Mouse (Mus musculus): ENCODE data around the gene Cmtm5. TPM values are rescaled to one million over a fixed set of nuclear protein-coding genes. Genes with fewer than 3 reads are reported as not detected.

The Cmtm5 gene
- polyA plus RNA-seq, 1 experiment, result not detected

GRCm38 (mm10) chr14:54930431-54930830 lies 5.6 kb upstream of the Cmtm5 start:
- no peak overlapping the region for H3K4me3 ChIP-seq
- TF ChIP-seq MYOG (IDR thresholded peaks at IDR 0.05; ENCODE audit: control insufficient read depth in 1 of 3, insufficient read depth in 1 of 3, insufficient read length in 2 of 3, low read depth in 2 of 3) (peak in 1 of 3 experiments; percentile 44), USF1 (IDR thresholded peaks at IDR 0.05; ENCODE audit: low read depth) (peak; percentile 29), MAX (IDR thresholded peaks at IDR 0.05; ENCODE audit: low read depth) (no peak)
- H3K4me2 ChIP-seq (ENCODE audit: low read depth), result no peak overlapping the region
- no peak overlapping the region for H3ac ChIP-seq (ENCODE audit: control insufficient read depth, insufficient read length)
- H3K27me3 ChIP-seq (ENCODE audit: control insufficient read depth, insufficient read depth, insufficient read length), result peaks cover 32% of the 10 kb centered on the region
- H3K36me3 ChIP-seq (ENCODE audit: control insufficient read depth, insufficient read depth), result no peaks in the 10 kb centered on the region
- no peaks in the 10 kb centered on the region for H3K79me2 ChIP-seq (ENCODE audit: control insufficient read depth, insufficient read depth)

DNA sequence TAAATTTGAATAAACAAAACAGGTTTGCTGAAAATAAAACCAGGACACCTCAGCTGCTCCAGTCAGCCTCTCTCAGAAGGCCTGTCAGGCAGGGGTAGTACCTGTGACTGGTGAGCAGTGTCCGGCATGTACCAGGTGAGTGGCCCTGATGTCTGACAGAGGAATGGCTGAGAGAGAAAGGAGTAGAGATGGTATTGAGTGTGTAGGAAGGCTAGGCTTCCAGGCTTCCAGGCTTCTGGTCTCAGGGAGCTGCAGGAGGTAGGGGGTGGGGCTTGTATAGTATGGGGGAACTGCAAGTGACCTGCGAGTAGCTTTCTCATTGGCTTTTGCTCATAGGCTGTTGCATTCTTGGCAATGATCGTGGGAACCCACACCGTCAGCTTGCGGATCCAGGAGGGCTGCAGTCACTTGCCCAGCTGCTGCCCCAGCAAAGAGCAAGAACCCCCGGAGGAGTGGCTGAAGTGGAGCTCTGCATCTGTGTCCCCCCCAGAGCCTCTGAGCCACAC lies 3.4 kb upstream of the Cmtm5 start, which contains the start of gene Il25:
TSS of gene Il25 (plus strand) at position 51 of the 506 bp plus-strand sequence.
- no peaks in the 10 kb centered on the region for H3K36me3 ChIP-seq (ENCODE audit: control insufficient read depth, insufficient read depth)
- H3K27me3 ChIP-seq (ENCODE audit: control insufficient read depth, insufficient read depth, insufficient read length), result peaks cover 21% of the 10 kb centered on the region
- H3K4me3 ChIP-seq, result no peak within 1 kb of the TSS
- no peak within 1 kb of the TSS for H3K4me2 ChIP-seq (ENCODE audit: low read depth)
- no peak within 1 kb of the TSS for H3ac ChIP-seq (ENCODE audit: control insufficient read depth, insufficient read length)
- TF ChIP-seq REST (IDR thresholded peaks at IDR 0.05; ENCODE audit: insufficient read depth, insufficient read length) (no peak), MYOG (IDR thresholded peaks at IDR 0.05; ENCODE audit: control insufficient read depth in 1 of 3, insufficient read depth in 1 of 3, insufficient read length in 2 of 3, low read depth in 2 of 3) (peak in 1 of 3 experiments; percentile 9)
- no peaks in the 10 kb centered on the region for H3K79me2 ChIP-seq (ENCODE audit: control insufficient read depth, insufficient read depth)

- H3ac ChIP-seq (ENCODE audit: control insufficient read depth, insufficient read length), result no peak overlapping the region
- H3K4me2 ChIP-seq (ENCODE audit: low read depth), result no peak overlapping the region
- no peaks in the 10 kb centered on the region for H3K36me3 ChIP-seq (ENCODE audit: control insufficient read depth, insufficient read depth)
- H3K27me3 ChIP-seq (ENCODE audit: control insufficient read depth, insufficient read depth, insufficient read length), result peaks cover 21% of the 10 kb centered on the region
- H3K79me2 ChIP-seq (ENCODE audit: control insufficient read depth, insufficient read depth), result no peaks in the 10 kb centered on the region
- TF ChIP-seq SRF (IDR thresholded peaks at IDR 0.05; ENCODE audit: control insufficient read depth, insufficient read length, low read depth) (no peak), TCF12 (IDR thresholded peaks at IDR 0.05; ENCODE audit: insufficient read depth, poor library complexity, severe bottlenecking) (no peak), POLR2AphosphoS2 (IDR thresholded peaks at IDR 0.05; ENCODE audit: insufficient read length, low read depth) (no peak), CEBPB (IDR thresholded peaks at IDR 0.05; ENCODE audit: insufficient read depth, poor library complexity, severe bottlenecking) (no peak), MYOG (IDR thresholded peaks at IDR 0.05; ENCODE audit: control insufficient read depth in 1 of 3, insufficient read depth in 1 of 3, insufficient read length in 2 of 3, low read depth in 2 of 3) (no peak), REST (IDR thresholded peaks at IDR 0.05; ENCODE audit: insufficient read depth, insufficient read length) (no peak), MAX (IDR thresholded peaks at IDR 0.05; ENCODE audit: low read depth) (no peak), E2F4 (IDR thresholded peaks at IDR 0.05; ENCODE audit: insufficient read depth) (no peak), MYOD1 (IDR thresholded peaks at IDR 0.05; ENCODE audit: control insufficient read depth in 1 of 3, insufficient read length in 2 of 3, low read depth in 2 of 3) (no peak), POLR2A (IDR thresholded peaks at IDR 0.05; ENCODE audit: insufficient read length, low read depth) (no peak), TCF3 (IDR thresholded peaks at IDR 0.05; ENCODE audit: insufficient read length, low read depth) (no peak), USF1 (IDR thresholded peaks at IDR 0.05; ENCODE audit: low read depth) (no peak)
- no peak overlapping the region for H3K4me3 ChIP-seq
These were observed 735 bp downstream of the Cmtm5 start for GRCm38 (mm10) chr14:54936831-54937160.

DNA sequence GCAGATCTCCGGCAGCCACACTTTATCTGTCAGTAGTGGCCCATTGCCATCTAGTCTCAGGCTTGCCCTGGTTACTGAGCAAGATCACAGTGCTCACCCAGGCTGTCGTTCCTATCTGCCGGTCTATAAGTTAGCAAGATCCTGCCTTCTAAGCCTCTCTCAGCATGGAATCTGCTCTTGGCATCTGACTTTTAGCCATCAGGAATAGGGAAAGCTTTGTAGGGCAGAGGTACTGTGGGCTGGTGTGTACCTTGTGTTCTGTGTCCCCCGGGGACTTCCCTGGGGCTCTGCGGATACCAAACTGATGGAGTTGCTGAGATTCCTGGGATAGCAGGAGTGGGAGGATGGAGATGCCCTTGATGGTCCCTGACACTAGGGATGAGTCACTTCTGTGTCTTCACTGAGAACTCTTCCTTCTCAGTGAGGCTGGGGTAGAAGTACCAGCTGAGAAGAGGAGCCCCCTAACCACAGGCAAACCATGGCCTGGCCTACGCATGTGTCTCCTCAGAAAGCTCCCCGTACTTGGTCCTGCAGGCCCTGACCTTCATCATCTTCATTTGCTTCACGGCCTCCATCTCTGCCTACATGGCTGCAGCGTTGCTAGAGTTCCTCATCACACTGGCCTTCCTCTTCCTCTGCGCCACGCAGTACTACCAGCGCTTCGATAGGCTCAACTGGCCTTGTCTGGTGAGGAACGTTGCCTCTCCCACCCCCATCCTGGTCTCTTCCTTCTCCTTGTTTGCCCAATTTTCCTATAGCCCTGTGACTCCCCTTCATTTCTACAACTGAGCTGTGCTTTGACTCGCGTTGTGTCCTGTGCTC lies 1.5 kb downstream of the Cmtm5 start:
- TF ChIP-seq MYOD1 (IDR thresholded peaks at IDR 0.05; ENCODE audit: control insufficient read depth in 1 of 3, insufficient read length in 2 of 3, low read depth in 2 of 3), result no peak
- TF ChIP-seq MYOG (IDR thresholded peaks at IDR 0.05; ENCODE audit: control insufficient read depth in 1 of 3, insufficient read depth in 1 of 3, insufficient read length in 2 of 3, low read depth in 2 of 3), result no peak
- Histone ChIP-seq H3K4me2 (ENCODE audit: low read depth) (no peak overlapping the region), H3K27me3 (ENCODE audit: control insufficient read depth, insufficient read depth, insufficient read length) (peaks cover 21% of the 10 kb centered on the region), H3K79me2 (ENCODE audit: control insufficient read depth, insufficient read depth) (no peaks in the 10 kb centered on the region), H3K4me3 (no peak overlapping the region), H3K36me3 (ENCODE audit: control insufficient read depth, insufficient read depth) (no peaks in the 10 kb centered on the region), H3ac (ENCODE audit: control insufficient read depth, insufficient read length) (no peak overlapping the region)

- no peak for TF ChIP-seq CEBPB (IDR thresholded peaks at IDR 0.05; ENCODE audit: insufficient read depth, poor library complexity, severe bottlenecking)
- no peak for TF ChIP-seq MYOG (IDR thresholded peaks at IDR 0.05; ENCODE audit: control insufficient read depth in 1 of 3, insufficient read depth in 1 of 3, insufficient read length in 2 of 3, low read depth in 2 of 3)
- TF ChIP-seq E2F4 (IDR thresholded peaks at IDR 0.05; ENCODE audit: insufficient read depth), result no peak
- no peak for TF ChIP-seq MYOD1 (IDR thresholded peaks at IDR 0.05; ENCODE audit: control insufficient read depth in 1 of 3, insufficient read length in 2 of 3, low read depth in 2 of 3)
- no peak for TF ChIP-seq POLR2AphosphoS2 (IDR thresholded peaks at IDR 0.05; ENCODE audit: insufficient read length, low read depth)
- TF ChIP-seq SRF (IDR thresholded peaks at IDR 0.05; ENCODE audit: control insufficient read depth, insufficient read length, low read depth), result no peak
- TF ChIP-seq MAX (IDR thresholded peaks at IDR 0.05; ENCODE audit: low read depth), result no peak
- TF ChIP-seq USF1 (IDR thresholded peaks at IDR 0.05; ENCODE audit: low read depth), result no peak
- TF ChIP-seq TCF12 (IDR thresholded peaks at IDR 0.05; ENCODE audit: insufficient read depth, poor library complexity, severe bottlenecking), result no peak
- no peak for TF ChIP-seq POLR2A (IDR thresholded peaks at IDR 0.05; ENCODE audit: insufficient read length, low read depth)
- no peak for TF ChIP-seq TCF3 (IDR thresholded peaks at IDR 0.05; ENCODE audit: insufficient read length, low read depth)
- TF ChIP-seq REST (IDR thresholded peaks at IDR 0.05; ENCODE audit: insufficient read depth, insufficient read length), result no peak
- no peaks in the 10 kb centered on the region for H3K36me3 ChIP-seq (ENCODE audit: control insufficient read depth, insufficient read depth)
- H3K79me2 ChIP-seq (ENCODE audit: control insufficient read depth, insufficient read depth), result no peaks in the 10 kb centered on the region
- no peak overlapping the region for H3K4me2 ChIP-seq (ENCODE audit: low read depth)
- no peak overlapping the region for H3K4me3 ChIP-seq
- H3K27me3 ChIP-seq (ENCODE audit: control insufficient read depth, insufficient read depth, insufficient read length), result peaks cover 21% of the 10 kb centered on the region
- no peak overlapping the region for H3ac ChIP-seq (ENCODE audit: control insufficient read depth, insufficient read length)
These were observed 2.6 kb downstream of the Cmtm5 start for GRCm38 (mm10) chr14:54938431-54939219.
